Mouse (Mus musculus): Measurements from ENCODE around the gene Paqr3. TPM values are rescaled to one million over a fixed set of nuclear protein-coding genes. Genes with fewer than 3 reads are reported as not detected.

Paqr3 gene
- polyA plus RNA-seq, 1 experiment from 2014 or later, result 5.3 TPM

GRCm38 (mm10) chr5:97076167-97076566 is 35.2 kb downstream of the Paqr3 start:
- ATAC-seq (ENCODE audit: low FRiP score, low TSS enrichment), result peak; percentile 67; the same call in 1 of the 2 replicates
- Histone ChIP-seq H3K4me1 (ENCODE audit: control insufficient read depth, insufficient read depth, low read length) (no peaks in the 10 kb centered on the region), H3K9ac (ENCODE audit: low read depth, low read length) (no peak overlapping the region), H3K4me3 (ENCODE audit: low read length) (no peak overlapping the region), H3K27ac (ENCODE audit: low read depth, low read length) (no peak overlapping the region), H3K27me3 (ENCODE audit: control insufficient read depth, insufficient read depth, low read length) (no peaks in the 10 kb centered on the region), H3K4me2 (replicated peaks; ENCODE audit: low read depth, low read length) (no peak overlapping the region), H3K36me3 (ENCODE audit: control insufficient read depth, insufficient read depth, low read length) (no peaks in the 10 kb centered on the region), H3K9me3 (ENCODE audit: control insufficient read depth, low read length) (no peaks in the 10 kb centered on the region)
- WGBS, result 76% methylated on average over 5 of the region's 5 CpGs

- no peak overlapping the region for H3K9ac ChIP-seq (ENCODE audit: low read depth, low read length)
- no peaks in the 10 kb centered on the region for H3K4me1 ChIP-seq (ENCODE audit: control insufficient read depth, insufficient read depth, low read length)
- H3K27ac ChIP-seq (ENCODE audit: low read depth, low read length), result no peak overlapping the region
- H3K9me3 ChIP-seq (ENCODE audit: control insufficient read depth, low read length), result no peaks in the 10 kb centered on the region
- no peak overlapping the region for H3K4me2 ChIP-seq (replicated peaks; ENCODE audit: low read depth, low read length)
- peaks cover 4% of the 10 kb centered on the region; the same call in 1 of the 2 replicates for H3K36me3 ChIP-seq (ENCODE audit: control insufficient read depth, insufficient read depth, low read length)
- no peaks in the 10 kb centered on the region for H3K27me3 ChIP-seq (ENCODE audit: control insufficient read depth, insufficient read depth, low read length)
- peak; percentile 62; the same call in 1 of the 2 replicates for ATAC-seq (ENCODE audit: low FRiP score, low TSS enrichment)
- H3K4me3 ChIP-seq (ENCODE audit: low read length), result no peak overlapping the region
- 80% methylated on average over 11 of the region's 11 CpGs for WGBS
Observed at GRCm38 (mm10) chr5:97075476-97076151, 35.8 kb downstream of the Paqr3 start.

- Histone ChIP-seq H3K9ac (ENCODE audit: low read depth, low read length) (no peak overlapping the region), H3K36me3 (ENCODE audit: control insufficient read depth, insufficient read depth, low read length) (peaks cover 39% of the 10 kb centered on the region), H3K4me2 (replicated peaks; ENCODE audit: low read depth, low read length) (no peak overlapping the region), H3K9me3 (ENCODE audit: control insufficient read depth, low read length) (no peaks in the 10 kb centered on the region), H3K4me1 (ENCODE audit: control insufficient read depth, insufficient read depth, low read length) (no peaks in the 10 kb centered on the region), H3K27me3 (ENCODE audit: control insufficient read depth, insufficient read depth, low read length) (no peaks in the 10 kb centered on the region), H3K27ac (ENCODE audit: low read depth, low read length) (no peak overlapping the region), H3K4me3 (ENCODE audit: low read length) (no peak overlapping the region)
- ATAC-seq (ENCODE audit: low FRiP score, low TSS enrichment), result no peak
- 89% methylated on average over 4 of the region's 4 CpGs for WGBS
Observed at GRCm38 (mm10) chr5:97065746-97066145, 45.6 kb downstream of the Paqr3 start.

GRCm38 (mm10) chr5:97062041-97062440 is 49.4 kb downstream of the Paqr3 start:
- Histone ChIP-seq H3K27ac (ENCODE audit: low read depth, low read length) (no peak overlapping the region), H3K9ac (ENCODE audit: low read depth, low read length) (no peak overlapping the region), H3K4me3 (ENCODE audit: low read length) (no peak overlapping the region), H3K9me3 (ENCODE audit: control insufficient read depth, low read length) (no peaks in the 10 kb centered on the region), H3K4me2 (replicated peaks; ENCODE audit: low read depth, low read length) (no peak overlapping the region), H3K27me3 (ENCODE audit: control insufficient read depth, insufficient read depth, low read length) (no peaks in the 10 kb centered on the region), H3K4me1 (ENCODE audit: control insufficient read depth, insufficient read depth, low read length) (no peaks in the 10 kb centered on the region), H3K36me3 (ENCODE audit: control insufficient read depth, insufficient read depth, low read length) (peaks cover 21% of the 10 kb centered on the region)
- no peak for ATAC-seq (ENCODE audit: low FRiP score, low TSS enrichment)
- 38% methylated on average over 1 of the region's 1 CpGs for WGBS

DNA sequence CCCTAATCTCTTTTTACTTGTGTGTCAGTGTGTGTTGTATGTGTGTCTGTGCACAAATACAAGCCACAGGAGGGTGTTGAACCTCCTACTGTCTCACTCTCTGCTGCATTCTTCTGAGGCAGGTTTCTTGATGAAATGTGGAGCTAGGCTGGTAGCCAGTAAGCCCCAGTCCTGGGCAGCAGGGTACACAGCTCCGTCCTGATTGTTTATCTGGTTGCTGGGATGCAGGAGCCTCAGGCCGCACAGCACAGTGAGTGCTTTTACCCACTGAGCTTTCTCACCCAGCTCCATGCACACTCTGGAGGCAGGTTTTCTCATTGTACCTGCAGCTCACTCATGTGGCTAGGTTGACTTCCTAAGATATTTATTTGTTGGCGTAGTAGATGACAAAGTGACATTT is 50.5 kb downstream of the Paqr3 start:
- 82% methylated on average over 3 of the region's 3 CpGs for WGBS
- Histone ChIP-seq H3K36me3 (ENCODE audit: control insufficient read depth, insufficient read depth, low read length) (peaks cover 22% of the 10 kb centered on the region), H3K27ac (ENCODE audit: low read depth, low read length) (no peak overlapping the region), H3K27me3 (ENCODE audit: control insufficient read depth, insufficient read depth, low read length) (no peaks in the 10 kb centered on the region), H3K9me3 (ENCODE audit: control insufficient read depth, low read length) (no peaks in the 10 kb centered on the region), H3K9ac (ENCODE audit: low read depth, low read length) (no peak overlapping the region), H3K4me2 (replicated peaks; ENCODE audit: low read depth, low read length) (no peak overlapping the region), H3K4me3 (ENCODE audit: low read length) (no peak overlapping the region), H3K4me1 (ENCODE audit: control insufficient read depth, insufficient read depth, low read length) (no peaks in the 10 kb centered on the region)
- no peak for ATAC-seq (ENCODE audit: low FRiP score, low TSS enrichment)

- Histone ChIP-seq H3K27me3 (ENCODE audit: control insufficient read depth, insufficient read depth, low read length) (no peaks in the 10 kb centered on the region), H3K4me2 (replicated peaks; ENCODE audit: low read depth, low read length) (no peak overlapping the region), H3K9me3 (ENCODE audit: control insufficient read depth, low read length) (no peaks in the 10 kb centered on the region), H3K4me3 (ENCODE audit: low read length) (no peak overlapping the region), H3K9ac (ENCODE audit: low read depth, low read length) (no peak overlapping the region), H3K27ac (ENCODE audit: low read depth, low read length) (no peak overlapping the region), H3K4me1 (ENCODE audit: control insufficient read depth, insufficient read depth, low read length) (no peaks in the 10 kb centered on the region), H3K36me3 (ENCODE audit: control insufficient read depth, insufficient read depth, low read length) (peaks cover 4% of the 10 kb centered on the region; the same call in 1 of the 2 replicates)
- 31% methylated on average over 12 of the region's 12 CpGs for WGBS
- ATAC-seq (ENCODE audit: low FRiP score, low TSS enrichment), result peak; percentile 91
Observed at GRCm38 (mm10) chr5:97056791-97057450, 54.5 kb downstream of the Paqr3 start.

DNA sequence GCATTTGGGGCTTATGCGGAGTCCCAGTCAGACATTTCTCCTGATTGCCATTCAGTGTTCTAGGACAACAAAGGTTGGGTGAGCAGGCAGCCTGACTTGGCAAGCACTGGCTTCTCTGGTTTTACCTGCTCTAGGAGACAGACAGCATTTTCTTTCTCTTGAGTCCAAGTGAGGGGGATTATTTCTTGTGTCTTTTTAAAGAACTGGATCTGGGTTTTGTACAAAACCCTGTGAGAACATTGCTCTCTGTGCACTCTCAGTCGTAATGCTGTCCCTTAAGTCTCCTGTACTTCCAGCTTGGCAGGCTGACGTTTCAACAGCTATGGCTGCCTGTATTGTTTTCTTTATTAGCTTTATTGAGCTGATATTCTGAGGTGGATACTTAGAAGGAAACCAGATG is 55.0 kb downstream of the Paqr3 start:
- Histone ChIP-seq H3K4me3 (ENCODE audit: low read length) (no peak overlapping the region), H3K27me3 (ENCODE audit: control insufficient read depth, insufficient read depth, low read length) (no peaks in the 10 kb centered on the region), H3K36me3 (ENCODE audit: control insufficient read depth, insufficient read depth, low read length) (peaks cover 4% of the 10 kb centered on the region; the same call in 1 of the 2 replicates), H3K9me3 (ENCODE audit: control insufficient read depth, low read length) (no peaks in the 10 kb centered on the region), H3K4me2 (replicated peaks; ENCODE audit: low read depth, low read length) (no peak overlapping the region), H3K4me1 (ENCODE audit: control insufficient read depth, insufficient read depth, low read length) (no peaks in the 10 kb centered on the region), H3K9ac (ENCODE audit: low read depth, low read length) (no peak overlapping the region), H3K27ac (ENCODE audit: low read depth, low read length) (no peak overlapping the region)
- 69% methylated on average over 3 of the region's 3 CpGs for WGBS
- no peak for ATAC-seq (ENCODE audit: low FRiP score, low TSS enrichment)

DNA sequence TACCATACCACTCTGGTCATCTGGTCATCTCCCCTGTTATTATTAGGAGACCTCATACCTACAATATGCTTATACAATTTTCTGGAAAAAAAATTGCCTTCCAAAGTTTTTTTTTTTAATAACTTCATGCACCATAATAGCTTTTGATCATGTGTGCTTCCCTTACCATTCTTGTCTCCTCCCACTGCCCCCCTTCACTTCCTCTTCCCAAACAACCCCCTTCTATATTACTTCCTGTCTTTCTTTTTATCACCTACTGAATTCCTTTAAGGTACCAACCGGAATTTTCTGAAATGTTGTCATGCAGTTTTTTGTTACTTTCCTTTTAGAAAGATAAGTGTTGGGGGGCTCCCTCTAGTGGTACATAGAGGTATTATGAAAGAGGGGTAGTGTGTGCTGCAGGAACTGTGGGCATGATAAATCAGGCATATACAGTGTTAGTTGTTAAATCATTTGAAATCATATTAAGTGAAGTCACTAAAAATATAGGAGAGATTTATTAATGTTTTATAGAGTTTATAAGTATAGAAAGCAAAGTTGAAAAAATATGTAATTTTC is 55.8 kb downstream of the Paqr3 start:
- H3K9me3 ChIP-seq (ENCODE audit: control insufficient read depth, low read length), result no peaks in the 10 kb centered on the region
- H3K27me3 ChIP-seq (ENCODE audit: control insufficient read depth, insufficient read depth, low read length), result no peaks in the 10 kb centered on the region
- H3K27ac ChIP-seq (ENCODE audit: low read depth, low read length), result no peak overlapping the region
- 6% methylated on average over 1 of the region's 1 CpGs for WGBS
- no peak overlapping the region for H3K4me3 ChIP-seq (ENCODE audit: low read length)
- ATAC-seq (ENCODE audit: low FRiP score, low TSS enrichment), result no peak
- H3K9ac ChIP-seq (ENCODE audit: low read depth, low read length), result no peak overlapping the region
- peaks cover 4% of the 10 kb centered on the region; the same call in 1 of the 2 replicates for H3K36me3 ChIP-seq (ENCODE audit: control insufficient read depth, insufficient read depth, low read length)
- no peaks in the 10 kb centered on the region for H3K4me1 ChIP-seq (ENCODE audit: control insufficient read depth, insufficient read depth, low read length)
- no peak overlapping the region for H3K4me2 ChIP-seq (replicated peaks; ENCODE audit: low read depth, low read length)

GRCm38 (mm10) chr5:97054801-97055200 is 56.6 kb downstream of the Paqr3 start:
- 77% methylated on average over 10 of the region's 10 CpGs for WGBS
- no peak for ATAC-seq (ENCODE audit: low FRiP score, low TSS enrichment)
- H3K27me3 ChIP-seq (ENCODE audit: control insufficient read depth, insufficient read depth, low read length), result no peaks in the 10 kb centered on the region
- H3K4me3 ChIP-seq (ENCODE audit: low read length), result no peak overlapping the region
- no peak overlapping the region for H3K9ac ChIP-seq (ENCODE audit: low read depth, low read length)
- H3K9me3 ChIP-seq (ENCODE audit: control insufficient read depth, low read length), result no peaks in the 10 kb centered on the region
- no peak overlapping the region for H3K27ac ChIP-seq (ENCODE audit: low read depth, low read length)
- no peak overlapping the region for H3K4me2 ChIP-seq (replicated peaks; ENCODE audit: low read depth, low read length)
- H3K36me3 ChIP-seq (ENCODE audit: control insufficient read depth, insufficient read depth, low read length), result peaks cover 4% of the 10 kb centered on the region; the same call in 1 of the 2 replicates
- no peaks in the 10 kb centered on the region for H3K4me1 ChIP-seq (ENCODE audit: control insufficient read depth, insufficient read depth, low read length)
